Comparison of ENCODE assay signal across 36 mouse cellular contexts in genomic region chr1:40194279-40194678, GRCm38 (mm10).
"Had no signal": no experiment of that assay in that cellular context is flagged by ENCODE, and none has a peak within 500 bp of the region (broad histone marks: within the 10 kb centered on the region; RNA-seq: fewer than 3 reads in every experiment).

No protein-coding gene starts in this region.

- DNase-seq: heart, adult 2 months; heart, postnatal 10 days; heart, postnatal 14 days; heart, postnatal 36 days; heart, postnatal 4 days; kidney, adult 11 months; kidney, adult 18-20 months; kidney, adult 2 months; kidney, adult 8-10 months; kidney, adult 9 months; kidney, postnatal 10 days; kidney, postnatal 14 days; kidney, postnatal 25 days; kidney, postnatal 36 days; kidney, postnatal 4 days; layer of hippocampus, adult 9-11 months; layer of hippocampus, postnatal 36 days had no signal

- H3K4me2 ChIP-seq: heart, embryonic 11.5 days; heart, embryonic 12.5 days; heart, embryonic 13.5 days; heart, embryonic 15.5 days; hindbrain, embryonic 12.5 days; hindbrain, embryonic 13.5 days; hindbrain, embryonic 14.5 days; hindbrain, embryonic 15.5 days; intestine, embryonic 15.5 days; kidney, embryonic 15.5 days had no signal

- H3K27me3 ChIP-seq: heart, embryonic 12.5 days; heart, embryonic 13.5 days; heart, embryonic 15.5 days; hindbrain, embryonic 12.5 days; hindbrain, embryonic 13.5 days; hindbrain, embryonic 15.5 days; intestine, embryonic 15.5 days; kidney, embryonic 15.5 days had no signal

- H3K9me3 ChIP-seq: heart, embryonic 10.5 days; heart, embryonic 12.5 days; heart, embryonic 13.5 days; heart, embryonic 15.5 days; hindbrain, embryonic 10.5 days; hindbrain, embryonic 12.5 days; hindbrain, embryonic 13.5 days; hindbrain, embryonic 15.5 days; intestine, embryonic 15.5 days; kidney, embryonic 15.5 days had no signal

- H3K4me3 ChIP-seq: heart, adult 2 months; heart, embryonic 10.5 days; heart, embryonic 12.5 days; heart, embryonic 13.5 days; heart, embryonic 15.5 days; hindbrain, embryonic 10.5 days; hindbrain, embryonic 12.5 days; hindbrain, embryonic 13.5 days; hindbrain, embryonic 15.5 days; intestine, embryonic 15.5 days; kidney, embryonic 15.5 days; layer of hippocampus, adult 2 months had no signal

- H3K9ac ChIP-seq: heart, embryonic 12.5 days; heart, embryonic 13.5 days; heart, embryonic 15.5 days; hindbrain, embryonic 12.5 days; hindbrain, embryonic 13.5 days; hindbrain, embryonic 14.5 days; hindbrain, embryonic 15.5 days; intestine, embryonic 15.5 days; kidney, embryonic 15.5 days had no signal

- H3K27ac ChIP-seq: heart, adult 2 months; heart, embryonic 10.5 days; heart, embryonic 13.5 days; heart, embryonic 15.5 days; hindbrain, embryonic 10.5 days; hindbrain, embryonic 12.5 days; hindbrain, embryonic 13.5 days; hindbrain, embryonic 14.5 days; hindbrain, embryonic 15.5 days; hindbrain, postnatal 0 days; intestine, embryonic 15.5 days; kidney, embryonic 15.5 days; kidney, postnatal 0 days; layer of hippocampus, adult 2 months had no signal

- ATAC-seq: hindbrain, embryonic 16.5 days; hindbrain, postnatal 0 days; inflammation-experienced regulatory T-cells, adult 6 months; intestine, embryonic 15.5 days; intestine, embryonic 16.5 days; intestine, postnatal 0 days had no signal

- H3K36me3 ChIP-seq: heart, embryonic 10.5 days; heart, embryonic 12.5 days; heart, embryonic 13.5 days; heart, embryonic 15.5 days; hindbrain, embryonic 10.5 days; hindbrain, embryonic 12.5 days; hindbrain, embryonic 13.5 days; hindbrain, embryonic 15.5 days; intestine, embryonic 15.5 days; kidney, embryonic 15.5 days had no signal

- H3K4me1 ChIP-seq: heart, embryonic 15.5 days; hindbrain, embryonic 10.5 days; hindbrain, embryonic 12.5 days; hindbrain, embryonic 13.5 days; hindbrain, embryonic 15.5 days; intestine, embryonic 15.5 days; kidney, embryonic 15.5 days had no signal
